Mouse (Mus musculus): ENCODE measurements around the gene Npr3. TPM values are rescaled to one million over a fixed set of nuclear protein-coding genes. Genes with fewer than 3 reads are reported as not detected.
A peak's percentile ranks its signal among the peaks of the same experiment; 100 is the strongest.
"Not testable (repeated sequence)": the region's sequence is repeated elsewhere in the genome, so short reads cannot be mapped to it uniquely, and the experiment has no call there.

The Npr3 gene
- polyA plus RNA-seq, 1 experiment, result 4.7 TPM

DNA sequence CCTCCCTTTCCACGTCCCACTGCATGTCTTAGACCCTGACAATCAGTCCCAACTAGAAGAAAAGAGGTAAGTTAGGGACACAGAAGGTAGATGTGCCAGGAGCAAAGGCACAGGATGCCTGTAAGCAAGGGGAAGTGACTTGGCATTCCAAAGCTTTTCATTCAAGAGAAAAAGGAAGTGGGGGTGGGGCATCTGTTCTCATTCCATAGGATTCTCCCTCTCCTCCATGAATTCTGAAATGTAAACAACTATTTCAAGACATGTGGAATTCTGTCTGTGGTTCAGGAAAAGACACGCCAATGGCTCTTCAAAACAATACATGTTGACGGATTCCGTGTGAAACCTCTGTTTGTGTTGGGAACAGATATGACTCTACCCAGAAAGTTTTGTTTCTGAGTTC lies 65.3 kb downstream of the Npr3 start:
- DNase-seq (ENCODE audit: low read depth), result no peak
- TF ChIP-seq CTCF (IDR thresholded peaks at IDR 0.05; ENCODE audit: borderline replicate concordance, extremely low read depth, insufficient read depth, insufficient read length) (no peak), POLR2A (IDR thresholded peaks at IDR 0.05; ENCODE audit: borderline replicate concordance, extremely low read depth, insufficient read depth, insufficient read length, poor library complexity, severe bottlenecking) (no peak)

DNA sequence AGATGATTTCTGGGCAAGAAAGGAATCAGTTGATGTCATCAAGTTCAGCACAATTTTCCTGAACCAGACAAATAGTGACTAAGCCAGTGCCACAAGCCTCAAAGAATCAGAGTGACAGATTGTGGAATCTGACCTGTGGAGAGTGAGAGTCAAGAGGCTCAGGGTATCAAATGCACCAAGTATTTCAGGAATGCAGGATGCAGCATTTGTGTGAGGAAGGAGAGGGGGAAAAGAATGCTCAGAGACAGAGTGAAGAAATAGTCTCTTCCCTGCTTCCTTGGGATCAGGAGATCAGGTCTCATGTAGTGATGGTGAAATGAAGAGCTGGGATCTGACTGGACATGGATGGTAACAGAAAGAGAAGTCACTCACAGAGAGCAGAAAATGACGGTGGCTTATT lies 71.2 kb downstream of the Npr3 start:
- TF ChIP-seq POLR2A (IDR thresholded peaks at IDR 0.05; ENCODE audit: borderline replicate concordance, extremely low read depth, insufficient read depth, insufficient read length, poor library complexity, severe bottlenecking) (no peak), CTCF (IDR thresholded peaks at IDR 0.05; ENCODE audit: borderline replicate concordance, extremely low read depth, insufficient read depth, insufficient read length) (no peak)
- no peak for DNase-seq (ENCODE audit: low read depth)

- DNase-seq (ENCODE audit: low read depth), result not testable (repeated sequence)
Measured at GRCm38 (mm10) chr15:11822347-11822746, 84.7 kb downstream of the Npr3 start.

DNA sequence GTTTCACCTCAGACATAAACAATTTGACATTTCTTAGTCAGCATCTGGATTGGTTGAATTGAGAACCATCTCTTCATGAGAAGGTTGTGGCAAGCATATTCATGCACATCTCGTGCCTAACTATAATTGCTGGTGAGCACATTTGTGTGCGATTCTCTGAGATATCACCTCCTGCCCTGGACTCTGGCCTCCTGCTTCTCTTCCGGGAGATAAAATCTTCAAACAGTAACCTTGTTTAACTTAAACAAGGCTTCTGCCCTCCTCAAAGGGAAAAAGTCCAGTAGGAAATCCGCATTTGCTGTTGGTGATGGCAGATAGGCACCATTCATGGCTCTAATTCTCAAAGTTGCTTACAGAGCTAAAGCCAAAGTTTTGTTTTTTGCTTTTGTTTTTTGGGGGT lies 91.5 kb downstream of the Npr3 start:
- DNase-seq (ENCODE audit: low read depth), result no peak
- TF ChIP-seq POLR2A (IDR thresholded peaks at IDR 0.05; ENCODE audit: borderline replicate concordance, extremely low read depth, insufficient read depth, insufficient read length, poor library complexity, severe bottlenecking) (no peak), CTCF (IDR thresholded peaks at IDR 0.05; ENCODE audit: borderline replicate concordance, extremely low read depth, insufficient read depth, insufficient read length) (no peak)

DNA sequence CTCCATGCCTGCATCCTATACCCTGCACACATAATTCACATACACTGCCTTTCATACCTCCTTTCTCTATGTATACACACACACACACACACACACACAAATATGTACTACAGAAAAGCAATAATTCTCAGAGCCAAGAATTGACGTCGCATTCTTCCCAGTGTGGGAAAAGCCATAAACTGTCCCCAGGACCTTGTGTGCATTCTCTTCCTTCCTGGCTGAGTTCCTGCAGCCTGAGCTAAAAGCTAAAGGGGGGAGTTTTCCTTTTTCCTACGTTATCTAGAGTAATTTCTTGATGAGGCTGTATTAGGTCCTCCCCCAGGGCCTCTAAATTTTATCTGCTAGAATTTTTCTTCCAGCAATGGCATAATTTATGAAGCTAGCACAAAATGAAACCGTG lies 103.5 kb downstream of the Npr3 start:
- DNase-seq (ENCODE audit: low read depth), result no peak
- TF ChIP-seq CTCF (IDR thresholded peaks at IDR 0.05; ENCODE audit: borderline replicate concordance, extremely low read depth, insufficient read depth, insufficient read length), result no peak

GRCm38 (mm10) chr15:11801863-11802722 lies 105.0 kb downstream of the Npr3 start:
- DNase-seq (ENCODE audit: low read depth), result peak; percentile 82
- TF ChIP-seq POLR2A (IDR thresholded peaks at IDR 0.05; ENCODE audit: borderline replicate concordance, extremely low read depth, insufficient read depth, insufficient read length, poor library complexity, severe bottlenecking) (no peak), CTCF (IDR thresholded peaks at IDR 0.05; ENCODE audit: borderline replicate concordance, extremely low read depth, insufficient read depth, insufficient read length) (no peak)

GRCm38 (mm10) chr15:11794632-11795031 lies 112.5 kb downstream of the Npr3 start:
- no peak for TF ChIP-seq CTCF (IDR thresholded peaks at IDR 0.05; ENCODE audit: borderline replicate concordance, extremely low read depth, insufficient read depth, insufficient read length)
- no peak for TF ChIP-seq POLR2A (IDR thresholded peaks at IDR 0.05; ENCODE audit: borderline replicate concordance, extremely low read depth, insufficient read depth, insufficient read length, poor library complexity, severe bottlenecking)
- no peak for DNase-seq (ENCODE audit: low read depth)

Other genes starting within 250 kb of the Npr3 start
- 128 and 151 TPM in 2 replicates for gene Sub1, start 89.7 kb upstream of the Npr3 start, polyA plus RNA-seq (2012; rRNA removed)
- gene Zfr, start 210.5 kb upstream of the Npr3 start, polyA plus RNA-seq (2012; rRNA removed), result 96.5 and 125 TPM in 2 replicates

All from brain, embryonic 14.5 days (tissue).